Mouse (Mus musculus) midbrain, embryonic 11.5 days (tissue): ENCODE measurements around the gene Gm4214. TPM values are rescaled to one million over a fixed set of nuclear protein-coding genes. Genes with fewer than 3 reads are reported as not detected.
"Not testable (repeated sequence)": the region's sequence is repeated elsewhere in the genome, so short reads cannot be mapped to it uniquely, and the experiment has no call there.

Experiments used
- ATAC-seq: fragments of 200-750 bp; cut with Nextera tagmentation; 2 replicates; pipeline ENCODE4 v1.8.0; 2017; ENCODE audit warnings: moderate TSS enrichment, moderate library complexity; ENCODE audit not compliant: low FRiP score
- DNase-seq: peaks from one replicate; pipeline ENCODE4 v3.0.0; 2015; ENCODE audit warnings: low spot score; ENCODE audit errors: missing footprints
- H3K27ac ChIP-seq: fragments of 300-500 bp; sonication (generic); 2 replicates; pipeline ENCODE4 v1.5.1; 2014; ENCODE audit warnings: low read depth, low read length
- H3K27me3 ChIP-seq: fragments of 300-500 bp; sonication (generic); 2 replicates; pipeline ENCODE4 v1.6.1; 2014; ENCODE audit warnings: mild to moderate bottlenecking, low read length, moderate library complexity, mixed read lengths; ENCODE audit not compliant: control insufficient read depth, insufficient read depth
- H3K36me3 ChIP-seq: fragments of 300-500 bp; sonication (generic); 2 replicates; pipeline ENCODE4 v1.6.1; 2014; ENCODE audit warnings: mild to moderate bottlenecking, low read length, moderate library complexity, mixed read lengths; ENCODE audit not compliant: control insufficient read depth, insufficient read depth
- H3K4me1 ChIP-seq: fragments of 300-500 bp; sonication (generic); 2 replicates; pipeline ENCODE4 v1.6.1; 2014; ENCODE audit warnings: low read length; ENCODE audit not compliant: control insufficient read depth, insufficient read depth
- H3K4me2 ChIP-seq: fragments of 300-500 bp; sonication (generic); 2 replicates; pipeline ENCODE4 v1.6.1; 2014; ENCODE audit warnings: mild to moderate bottlenecking, moderate library complexity
- H3K4me3 ChIP-seq: fragments of 300-500 bp; sonication (generic); 2 replicates; pipeline ENCODE4 v1.5.1; 2014; ENCODE audit warnings: low read depth, low read length
- H3K9ac ChIP-seq: fragments of 300-500 bp; sonication (generic); 2 replicates; pipeline ENCODE4 v1.6.1; 2014; ENCODE audit warnings: low read length
- H3K9me3 ChIP-seq: fragments of 300-500 bp; sonication (generic); 2 replicates; pipeline ENCODE4 v1.6.1; 2016; ENCODE audit warnings: low read length; ENCODE audit not compliant: control insufficient read depth
- WGBS: fragments of 180-500 bp; shearing (Covaris S2); extraction: QIAGEN DNeasy Blood & Tissue Kit; methylation state at CpG from one replicate; pipeline ENCODE4 v1.1.7; 2014; 5-methylcytosine and 5-hydroxymethylcytosine counted together
- polyA plus RNA-seq: library from polyadenylated mRNA; unstranded; fragments of >200 nt; fragmentation: Nextera tagmentation; extraction: Ambion mirVana; gene quantifications from 2 replicates; pipeline ENCODE4 v1.2.1, GENCODE M21; 2014

Gm4214 gene
- polyA plus RNA-seq, result not detected in 2 replicates

- not testable (repeated sequence) for H3K9ac ChIP-seq, DNase-seq, H3K4me2 ChIP-seq, H3K27ac ChIP-seq, H3K4me3 ChIP-seq, ATAC-seq, H3K27me3 ChIP-seq, H3K9me3 ChIP-seq, H3K4me1 ChIP-seq, H3K36me3 ChIP-seq
- no CpG with 5 or more reads among the region's 5 CpGs for WGBS
Measured at GRCm38 (mm10) chr7:22984573-22984972, at the start of gene Gm4214. Gene Gm4214, minus strand, starts transcription at chr7:22984673.

GRCm38 (mm10) chr7:23019823-23020222 lies 35.4 kb upstream of the Gm4214 start, which contains the start of gene Gm4216:
Gene Gm4216, minus strand, starts transcription at chr7:23019923.
- not testable (repeated sequence) for H3K9me3 ChIP-seq, H3K27me3 ChIP-seq, H3K4me3 ChIP-seq, H3K27ac ChIP-seq, H3K9ac ChIP-seq, H3K36me3 ChIP-seq, H3K4me2 ChIP-seq, H3K4me1 ChIP-seq, ATAC-seq, DNase-seq
- no CpG with 5 or more reads among the region's 3 CpGs for WGBS

Other genes with a start within 250 kb of the Gm4214 start
- gene Vmn1r157, start 223.0 kb downstream of the Gm4214 start, polyA plus RNA-seq, result not detected in 2 replicates
- not detected in 2 replicates for gene Vmn1r158, start 193.9 kb downstream of the Gm4214 start, polyA plus RNA-seq
- gene Vmn1r159, start 141.1 kb downstream of the Gm4214 start, polyA plus RNA-seq, result not detected in 2 replicates
- gene Vmn1r160, start 113.4 kb downstream of the Gm4214 start, polyA plus RNA-seq, result not detected in 2 replicates
- gene Gm4216, start 35.2 kb upstream of the Gm4214 start, polyA plus RNA-seq, result not detected in 2 replicates
- gene Vmn1r163, start 70.9 kb upstream of the Gm4214 start, polyA plus RNA-seq, result not detected in 2 replicates
- gene Gm8720, start 82.8 kb upstream of the Gm4214 start, polyA plus RNA-seq, result not detected in 2 replicates
- gene Gm10662, start 159.8 kb upstream of the Gm4214 start, polyA plus RNA-seq, result not detected in 2 replicates
- not detected in 2 replicates for gene Vmn1r165, start 232.7 kb upstream of the Gm4214 start, polyA plus RNA-seq